Mouse (Mus musculus): ENCODE data around the gene Phka2.
A peak's percentile ranks its signal among the peaks of the same experiment; 100 is the strongest.

Gene Phka2

DNA sequence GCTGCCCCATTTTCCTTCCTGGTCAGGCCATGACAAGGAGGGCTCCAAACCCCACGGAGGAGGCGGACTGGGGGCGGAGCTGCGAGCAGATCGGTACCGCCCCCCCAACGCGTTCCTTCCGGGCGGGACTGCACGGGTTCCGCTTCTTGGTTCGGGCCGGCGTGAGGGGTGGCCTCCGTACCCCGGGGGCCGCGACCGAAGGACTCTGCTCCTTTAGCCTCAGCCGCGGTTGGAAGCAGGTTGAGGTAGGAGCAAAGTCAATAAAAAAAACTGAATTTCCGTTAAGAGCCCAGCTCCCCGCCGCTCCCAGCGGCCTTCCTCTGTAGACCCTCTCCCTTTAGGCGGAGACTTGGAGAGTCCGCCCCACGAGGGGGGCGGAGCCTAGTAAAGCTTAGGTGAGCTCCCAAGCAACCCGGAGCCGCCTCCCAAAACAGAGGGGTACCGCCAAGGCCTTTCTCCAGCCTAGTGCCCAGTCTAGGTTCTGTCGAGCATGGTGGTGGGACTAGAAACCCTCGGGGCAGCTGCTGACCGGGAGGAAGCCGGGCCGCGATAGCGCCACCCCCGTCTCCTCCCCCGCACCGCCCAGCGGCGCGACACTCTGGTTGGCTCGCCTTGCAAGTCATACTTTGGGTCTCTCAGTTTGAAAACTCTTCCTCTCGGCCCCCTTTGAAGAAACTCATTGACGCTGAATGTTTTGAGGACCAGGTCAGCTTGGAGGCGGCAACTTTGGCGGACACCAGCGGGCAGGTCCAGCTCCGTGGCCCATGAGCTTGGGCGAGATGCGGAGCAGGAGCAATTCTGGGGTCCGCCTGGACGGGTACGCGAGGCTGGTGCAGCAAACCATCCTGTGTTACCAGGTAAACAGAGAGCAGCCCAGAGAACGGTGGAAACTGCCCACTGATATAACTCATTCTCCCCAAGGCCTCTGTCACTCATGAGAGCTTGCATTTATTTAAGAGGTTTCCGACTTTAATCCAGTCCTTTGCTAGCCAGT is at the start of gene Phka2:
TSS of gene Phka2 (plus strand) at position 119 of the 994 bp plus-strand sequence.
- DNase-seq (ENCODE audit: low read depth, low spot score) = peak; percentile 55

DNA sequence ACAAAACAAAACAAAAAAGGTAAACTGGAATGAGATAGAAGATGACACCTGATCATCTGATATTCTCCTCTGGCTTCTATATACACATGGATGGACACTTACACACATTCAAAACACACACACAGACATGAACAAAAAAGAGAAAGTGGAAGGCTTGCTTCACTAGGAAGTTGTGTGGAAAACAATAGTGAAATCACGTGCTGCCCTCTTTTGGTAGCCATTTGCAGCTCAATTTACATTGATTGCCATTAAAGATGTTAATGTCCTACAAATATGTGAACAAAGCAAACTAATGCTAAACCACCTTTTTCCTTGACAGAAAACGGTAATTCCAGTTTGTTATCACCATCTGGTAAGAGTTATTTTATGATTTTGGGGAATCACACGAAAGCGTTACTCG is 46.3 kb upstream of the Phka2 start:
- no peak for DNase-seq (ENCODE audit: low read depth, low spot score)

DNA sequence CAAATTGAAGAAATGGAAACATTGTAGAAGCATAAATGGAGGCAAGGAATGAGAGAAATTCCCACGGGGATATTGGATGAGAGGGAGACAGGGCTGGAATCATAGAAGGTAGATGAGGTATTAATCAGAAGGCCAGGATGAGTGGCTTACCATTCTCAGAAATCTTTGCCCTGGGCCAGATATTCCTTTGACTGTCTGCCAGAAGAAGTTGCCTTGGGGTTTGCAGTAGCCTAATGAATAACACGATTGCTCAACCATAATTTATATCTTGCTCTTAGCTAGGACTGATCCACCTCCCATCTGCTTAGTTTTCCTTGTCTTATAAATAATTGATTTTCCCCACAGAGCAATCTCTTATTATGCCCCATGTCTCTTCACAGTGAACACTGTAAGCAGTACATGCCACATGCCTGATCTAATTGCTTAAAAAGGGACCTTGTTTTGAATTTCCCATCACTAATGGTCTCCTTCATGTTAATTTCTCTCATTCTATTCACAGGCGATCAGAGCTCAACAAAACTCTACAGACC is 30.6 kb upstream of the Phka2 start:
- no peak for DNase-seq (ENCODE audit: low read depth, low spot score)

DNA sequence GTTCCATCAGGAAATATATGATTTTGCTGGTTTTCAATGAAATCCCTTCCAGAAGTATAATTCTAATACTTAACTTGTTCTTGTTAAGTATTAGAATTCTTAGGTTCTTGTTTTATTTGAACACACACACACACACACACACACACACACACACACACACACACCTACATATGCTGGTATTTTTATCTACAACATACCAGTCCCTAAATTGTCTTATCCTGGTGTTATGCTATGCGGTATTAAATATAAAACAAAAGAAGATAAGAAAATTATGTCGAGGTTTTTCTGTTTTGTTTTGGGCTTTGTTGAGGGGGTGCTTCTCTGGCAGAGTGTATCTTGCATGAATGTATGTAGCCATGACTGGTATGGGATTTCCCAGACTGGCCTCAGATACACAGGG is 12.2 kb upstream of the Phka2 start:
- DNase-seq (ENCODE audit: low read depth, low spot score) = no peak

DNA sequence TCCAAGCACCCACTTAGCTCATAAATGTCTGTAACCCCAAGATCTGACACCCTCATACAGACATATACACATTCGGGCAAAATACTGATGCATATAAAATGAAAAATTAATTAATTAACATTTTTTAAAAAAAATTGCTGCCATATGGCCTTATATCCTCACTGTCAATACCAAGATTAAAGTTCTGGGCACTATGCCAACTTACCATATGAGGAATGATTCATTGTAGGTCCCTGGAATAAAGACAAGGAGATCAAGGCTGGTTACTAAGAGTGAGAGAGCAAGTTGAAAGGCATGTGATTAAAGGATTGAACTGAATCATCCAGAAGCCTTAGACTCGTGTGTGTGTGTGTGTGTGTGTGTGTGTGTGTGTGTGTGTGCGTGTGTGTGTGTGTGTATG is 7.6 kb upstream of the Phka2 start:
- DNase-seq (ENCODE audit: low read depth, low spot score) = no peak

DNA sequence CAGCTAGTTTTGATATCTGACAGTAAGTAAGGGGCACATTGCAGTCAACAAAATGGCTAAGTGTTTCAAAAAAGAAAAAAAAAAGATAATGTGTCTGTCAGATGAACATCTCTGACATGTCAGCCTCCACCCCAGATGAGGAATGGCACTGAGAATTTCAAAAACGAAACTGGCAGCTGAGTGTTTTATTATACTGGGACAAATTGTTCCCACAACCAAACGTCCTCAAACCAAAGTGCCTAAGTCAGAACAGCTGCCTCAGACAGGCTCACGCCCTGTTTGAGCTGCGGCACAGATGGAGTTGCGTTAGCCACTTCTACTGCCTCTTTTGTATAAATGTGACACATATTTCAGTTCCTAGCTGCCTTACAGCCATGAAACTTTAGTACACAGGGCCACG is 7.0 kb upstream of the Phka2 start:
- DNase-seq (ENCODE audit: low read depth, low spot score) = no peak

DNA sequence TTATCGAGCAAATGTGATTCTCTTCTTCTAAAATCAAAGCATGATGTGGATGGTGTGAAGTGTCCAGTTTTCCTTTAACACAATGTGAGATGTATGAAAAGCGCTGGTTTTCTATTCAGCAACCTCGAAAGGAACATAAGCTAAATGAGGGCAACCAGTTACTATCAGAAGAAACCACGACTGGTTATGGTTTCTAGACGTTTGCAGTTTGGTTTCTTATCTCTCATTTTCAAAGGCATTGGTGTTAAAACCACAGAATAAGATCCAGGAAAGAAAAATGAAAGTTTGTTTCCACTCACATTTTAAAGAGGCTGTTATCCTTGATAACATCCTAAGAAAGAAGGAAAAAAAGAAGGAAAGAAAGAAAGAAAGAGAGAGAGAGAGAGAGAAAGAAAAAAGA is 5.5 kb upstream of the Phka2 start:
- no peak for DNase-seq (ENCODE audit: low read depth, low spot score)

DNA sequence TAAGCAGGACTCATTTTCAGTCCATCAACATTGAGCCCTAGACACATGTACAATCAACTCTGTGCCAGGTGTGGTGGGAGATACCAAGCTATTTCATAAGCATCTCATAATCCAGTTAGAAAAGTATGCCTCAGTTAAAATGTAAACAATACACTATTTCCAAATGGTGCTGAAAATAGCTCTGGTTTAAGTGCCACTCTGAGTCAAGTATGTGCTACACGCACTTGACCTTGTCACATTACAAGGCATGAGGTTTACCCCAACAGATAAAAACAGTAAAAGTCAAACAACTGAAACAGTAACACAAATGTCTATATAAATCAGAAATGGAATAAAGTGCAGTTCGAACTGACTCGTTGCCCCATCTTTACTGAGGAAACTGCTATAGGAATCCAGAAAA is 871 bp upstream of the Phka2 start:
- DNase-seq (ENCODE audit: low read depth, low spot score) = no peak

DNA sequence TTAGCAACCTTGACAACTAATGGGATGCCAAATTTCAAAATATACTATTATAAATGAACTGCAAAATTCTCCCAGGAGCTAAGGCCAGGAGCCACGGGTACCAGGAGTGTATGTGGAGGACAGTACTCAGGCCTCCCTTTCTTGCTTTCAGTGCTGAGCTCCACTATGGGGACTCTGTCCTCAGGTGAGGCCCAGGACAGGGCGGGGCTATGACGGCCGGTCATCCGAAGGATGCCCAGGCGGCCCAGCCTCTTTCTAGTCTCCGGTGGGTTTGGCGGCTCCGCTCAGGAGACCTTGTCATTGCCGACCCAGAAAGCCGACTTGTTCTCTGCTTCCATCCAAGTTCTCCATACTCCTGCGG is 299 bp upstream of the Phka2 start:
- DNase-seq (ENCODE audit: low read depth, low spot score) = no peak

DNA sequence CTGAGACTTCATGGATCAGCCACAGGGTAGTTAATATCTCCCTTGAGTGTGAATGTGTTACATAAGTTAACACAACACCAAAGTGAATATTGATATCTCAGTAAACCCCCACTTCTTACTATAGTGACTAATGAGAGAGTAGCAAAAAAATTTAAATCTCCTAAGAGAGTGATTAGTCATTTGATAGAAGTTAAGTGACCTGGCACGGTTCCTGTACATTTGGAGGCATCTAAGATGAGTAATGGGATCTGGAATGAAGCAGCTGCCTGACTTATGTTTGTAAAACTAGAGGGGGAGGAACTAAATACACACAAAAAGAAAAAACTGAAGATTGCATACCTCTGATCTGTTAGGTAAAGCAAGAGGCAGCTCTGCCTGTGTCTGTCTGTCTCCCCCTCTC is 7.1 kb downstream of the Phka2 start:
- DNase-seq (ENCODE audit: low read depth, low spot score) = no peak

DNA sequence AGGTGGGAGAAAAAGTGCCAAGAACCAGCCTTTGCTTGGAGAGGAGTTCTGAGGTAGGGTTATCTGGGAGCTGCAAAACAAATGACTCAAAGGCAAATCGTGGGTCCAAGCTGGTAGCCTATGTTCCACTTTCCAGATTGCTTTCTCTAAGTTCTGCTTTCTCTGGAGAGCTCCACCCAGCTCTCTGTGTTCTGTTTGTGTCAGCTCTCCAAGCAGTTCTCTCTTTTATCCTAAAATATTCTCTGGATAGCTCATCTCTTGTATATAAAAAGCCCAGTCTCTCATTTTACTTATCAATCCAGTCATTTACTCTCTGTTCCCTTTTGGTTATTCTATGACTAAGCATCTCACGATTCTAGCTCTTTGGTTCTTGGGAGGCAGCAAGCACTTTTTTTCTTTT is 8.2 kb downstream of the Phka2 start:
- no peak for DNase-seq (ENCODE audit: low read depth, low spot score)

DNA sequence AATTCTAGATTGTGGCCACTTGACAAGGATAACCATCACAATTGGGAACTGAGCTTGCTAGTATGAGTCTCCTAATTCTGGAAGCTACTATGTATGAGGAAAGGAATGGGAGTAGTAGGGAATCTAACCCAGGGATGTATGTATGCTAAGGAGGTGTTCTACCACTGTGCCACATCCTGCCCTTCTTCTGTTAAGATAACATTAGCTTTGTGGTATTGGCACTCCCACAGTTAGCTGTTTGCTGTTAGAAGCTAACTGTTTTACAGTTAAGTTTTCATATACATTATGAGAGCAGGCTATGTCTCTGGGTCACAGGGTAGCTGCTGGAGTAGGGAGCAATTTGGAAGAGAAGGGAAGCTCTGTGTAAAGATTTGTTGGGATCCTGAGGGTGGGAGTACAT is 14.1 kb downstream of the Phka2 start:
- no peak for DNase-seq (ENCODE audit: low read depth, low spot score)

DNA sequence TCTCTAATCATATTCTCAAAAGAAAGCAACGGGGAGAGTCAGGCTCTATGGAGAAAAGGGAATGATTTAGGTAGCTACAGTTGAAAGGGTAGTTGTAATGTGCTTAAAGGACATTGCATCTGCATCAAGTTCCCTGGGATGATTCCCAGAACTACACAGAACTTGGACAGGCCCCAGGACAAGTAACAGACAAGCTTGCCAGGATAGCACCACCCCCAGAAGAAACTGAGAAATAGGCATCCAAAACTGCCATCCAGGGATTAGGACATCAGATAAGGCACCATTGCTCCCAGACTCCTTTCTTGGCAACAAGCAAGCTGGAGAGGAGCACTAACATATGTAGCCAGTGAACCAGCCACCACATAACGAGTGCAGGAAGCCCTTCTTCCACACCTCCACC is 40.8 kb downstream of the Phka2 start:
- DNase-seq (ENCODE audit: low read depth, low spot score) = no peak

DNA sequence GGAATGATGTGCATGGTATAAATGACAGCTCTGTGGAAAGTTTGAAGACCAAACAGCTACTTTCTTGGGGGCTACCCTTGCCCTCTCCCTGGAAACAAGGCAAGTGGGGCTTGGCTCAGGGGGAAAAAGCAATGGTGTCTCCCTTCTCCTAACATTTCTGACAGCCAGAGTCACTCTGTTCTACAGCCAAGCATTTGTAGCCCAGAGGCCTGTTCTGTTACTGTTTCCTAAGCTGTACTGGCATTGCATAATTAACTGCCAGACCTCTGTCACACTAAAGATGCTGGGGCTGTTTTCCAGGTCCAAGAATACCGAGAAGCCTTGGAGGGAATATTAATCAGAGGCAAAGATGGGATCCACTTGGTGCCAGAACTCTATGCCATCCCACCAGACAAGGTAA is 46.9 kb downstream of the Phka2 start:
- no peak for DNase-seq (ENCODE audit: low read depth, low spot score)

DNA sequence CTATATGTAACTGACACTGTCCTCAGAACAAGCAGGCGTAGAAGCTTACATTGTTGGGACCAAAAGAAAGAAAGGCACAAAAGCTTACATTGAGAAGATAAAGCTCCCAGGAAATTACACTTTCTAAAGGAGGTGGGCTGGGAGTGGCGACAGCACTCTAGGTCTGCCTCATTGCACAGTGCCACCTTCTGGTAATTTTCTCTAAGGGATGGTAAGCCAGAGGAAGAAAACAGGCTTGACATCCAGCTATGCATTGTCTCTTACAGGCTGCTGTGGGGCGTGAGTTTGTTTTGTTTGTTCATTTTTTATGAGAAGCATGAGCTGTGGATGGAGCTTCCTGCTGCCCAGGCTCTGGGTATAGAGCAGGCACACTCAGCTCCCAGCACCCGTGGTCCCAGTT is 50.1 kb downstream of the Phka2 start:
- DNase-seq (ENCODE audit: low read depth, low spot score) = no peak

DNA sequence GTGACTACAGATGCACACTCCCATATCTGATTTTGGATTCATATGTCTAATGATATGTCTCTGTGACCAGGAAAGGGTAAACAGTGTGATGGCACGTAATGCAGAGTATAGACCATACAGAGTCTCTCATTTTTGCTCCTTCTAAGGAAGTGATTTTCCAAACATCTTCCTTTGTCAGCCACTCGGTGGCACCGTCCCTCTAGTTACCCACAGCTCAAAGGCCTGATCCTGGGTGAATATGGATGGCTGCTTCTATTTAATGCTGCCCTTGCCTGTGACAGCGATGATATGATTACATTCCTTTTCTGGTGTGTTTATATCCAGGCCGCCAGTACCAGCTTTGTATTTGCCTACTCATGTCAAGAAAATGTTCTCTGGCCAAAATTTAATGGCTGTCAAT is 81.6 kb downstream of the Phka2 start:
- no peak for DNase-seq (ENCODE audit: low read depth, low spot score)

DNA sequence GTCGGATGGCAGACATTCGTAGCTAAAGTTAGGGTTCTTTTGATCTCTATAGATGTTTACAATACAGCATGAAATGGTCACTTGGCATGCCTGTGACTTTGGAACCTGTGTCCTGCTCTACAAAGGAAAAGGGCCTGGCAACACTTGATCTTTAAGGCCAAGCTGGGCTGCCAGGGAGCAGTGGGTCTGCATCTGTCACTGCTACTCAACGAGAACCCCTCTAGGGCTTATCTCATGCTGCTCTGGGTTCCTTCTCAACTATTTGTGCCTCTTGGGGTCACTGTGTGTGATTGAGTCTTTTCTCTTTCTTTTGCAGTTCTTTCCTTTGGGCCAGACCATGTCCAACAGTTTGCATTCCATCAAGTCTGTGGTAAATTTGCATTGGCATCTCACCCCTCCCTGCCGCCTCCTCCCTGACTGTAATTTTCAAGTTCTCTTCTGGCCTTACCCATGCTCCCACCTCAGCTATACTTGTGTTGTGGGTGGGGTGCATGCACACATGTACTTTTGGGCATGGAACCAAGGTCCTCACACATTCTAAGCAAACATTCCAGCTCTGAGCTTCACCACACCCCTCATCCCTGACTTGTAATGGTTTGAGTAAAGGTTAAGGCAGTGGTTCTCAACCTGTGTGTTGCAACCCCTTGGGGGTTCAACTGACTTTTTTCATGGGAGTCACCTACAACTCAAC is 82.3 kb downstream of the Phka2 start:
- no peak for DNase-seq (ENCODE audit: low read depth, low spot score)

DNA sequence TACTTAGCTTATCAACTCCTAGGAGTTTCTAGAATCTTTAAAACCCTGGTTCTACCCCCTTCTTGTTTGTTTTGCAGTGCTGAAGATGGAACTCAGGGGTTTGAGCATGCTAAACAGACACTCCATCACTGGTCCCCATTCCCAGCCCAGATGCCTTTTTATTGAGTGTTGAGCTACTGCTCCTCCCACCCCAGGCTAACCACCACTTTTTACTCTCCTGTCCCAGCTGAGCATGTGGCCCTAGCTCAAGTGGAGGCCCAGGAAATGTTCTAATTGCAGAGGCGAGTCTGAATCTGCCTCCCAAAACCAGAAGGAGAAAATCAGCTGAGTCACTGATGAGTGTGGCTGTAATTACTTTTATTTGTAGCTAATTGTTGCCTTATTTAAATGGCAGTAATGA is 83.1 kb downstream of the Phka2 start:
- no peak for DNase-seq (ENCODE audit: low read depth, low spot score)

DNA sequence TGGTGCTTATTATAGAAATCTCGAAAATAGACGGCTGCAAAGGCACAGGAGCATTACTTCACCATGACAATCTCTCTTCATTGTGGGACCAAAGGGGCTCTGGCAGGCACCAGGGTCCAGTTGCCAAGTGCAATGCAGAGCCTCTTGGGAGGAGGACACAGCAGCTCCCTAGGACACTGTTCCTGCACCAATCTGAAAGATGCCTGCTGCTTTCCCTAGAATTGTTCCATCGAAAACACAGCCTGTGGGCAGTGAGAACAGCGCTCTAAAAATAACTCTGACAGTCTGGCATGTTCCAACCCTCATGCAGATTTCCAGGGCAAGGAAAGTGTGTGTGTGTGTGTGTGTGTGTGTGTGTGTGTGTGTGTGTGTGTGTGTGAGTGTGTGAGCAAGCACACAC is 86.6 kb downstream of the Phka2 start:
- no peak for DNase-seq (ENCODE audit: low read depth, low spot score)

DNA sequence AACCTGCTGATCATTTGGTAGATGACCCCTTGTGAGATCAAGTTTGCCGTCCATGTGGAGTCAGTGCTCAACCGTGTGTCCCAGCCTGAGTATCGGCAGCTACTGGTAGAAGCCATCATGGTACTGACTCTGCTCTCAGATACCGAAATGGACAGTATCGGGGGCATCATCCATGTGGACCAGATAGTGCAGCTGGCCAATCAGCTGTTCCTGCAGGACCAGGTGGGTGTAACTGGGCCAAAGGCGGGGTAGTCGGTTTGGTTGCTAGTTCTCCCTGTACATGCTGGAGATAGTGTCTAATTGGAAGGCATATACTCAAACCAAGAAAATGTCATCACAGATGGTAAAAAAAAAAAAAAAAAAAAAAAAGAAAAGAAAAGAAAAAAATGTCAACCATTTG is 88.2 kb downstream of the Phka2 start:
- DNase-seq (ENCODE audit: low read depth, low spot score) = no peak

DNA sequence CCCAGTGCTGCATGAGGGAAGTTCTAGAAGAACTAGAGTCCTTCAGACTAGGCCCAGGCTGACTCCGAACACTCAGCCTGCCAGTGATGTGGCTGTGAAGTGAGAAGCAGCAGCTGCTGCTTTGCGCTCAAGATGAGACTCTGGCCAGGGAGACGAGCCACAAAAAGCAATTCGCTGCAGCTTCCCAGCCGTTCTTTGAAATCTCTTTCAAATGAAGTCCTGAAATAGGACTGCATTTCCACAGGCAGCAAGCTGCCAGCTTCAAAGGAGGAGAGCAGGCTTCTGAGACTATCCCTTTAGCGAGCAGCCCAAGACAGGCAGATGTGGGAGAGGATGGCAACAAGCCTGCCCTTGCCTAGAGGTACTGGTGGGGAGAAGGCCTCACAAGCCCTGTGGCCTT is 91.0 kb downstream of the Phka2 start:
- DNase-seq (ENCODE audit: low read depth, low spot score) = no peak

DNA sequence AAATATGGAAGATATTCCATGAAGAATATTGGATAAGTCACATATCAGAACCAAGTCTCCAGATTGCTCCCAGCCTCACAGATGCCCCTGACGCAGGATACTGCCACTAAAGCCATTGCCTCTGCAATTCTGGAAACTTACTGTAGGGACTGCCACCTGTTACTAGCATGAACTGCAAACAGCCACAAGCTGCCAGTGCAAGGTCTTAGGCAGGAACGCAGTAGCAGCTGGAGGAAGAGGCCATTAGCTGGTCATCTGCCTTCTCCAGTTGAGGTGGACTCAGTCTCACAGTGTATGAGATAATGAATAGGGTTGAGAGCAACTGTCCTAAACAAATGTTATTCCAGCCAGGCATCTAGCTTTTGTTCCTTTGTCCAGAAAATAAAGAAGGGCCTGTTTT is 96.1 kb downstream of the Phka2 start:
- DNase-seq (ENCODE audit: low read depth, low spot score) = no peak

Data from WW6 (cell line).